Mouse (Mus musculus) liver, embryonic 14.5 days (tissue): ENCODE measurements at regions not wholly inside any gene's neighbourhood (a gene's known extent, or its start where the extent isn't known, plus 50 kb on each side); places are given as distances from the start of the nearest gene placed in this dataset.

Source experiments
- CTCF ChIP-seq: IDR thresholded peaks from 2 replicates; pipeline ENCODE4 v1.5.1; 2016; ENCODE audit warnings: antibody characterized with exemption, low read depth, control low read depth
- EP300 ChIP-seq: IDR thresholded peaks from 2 replicates; pipeline ENCODE4 v1.6.1; 2016; ENCODE audit warnings: antibody characterized with exemption, low read depth

DNA sequence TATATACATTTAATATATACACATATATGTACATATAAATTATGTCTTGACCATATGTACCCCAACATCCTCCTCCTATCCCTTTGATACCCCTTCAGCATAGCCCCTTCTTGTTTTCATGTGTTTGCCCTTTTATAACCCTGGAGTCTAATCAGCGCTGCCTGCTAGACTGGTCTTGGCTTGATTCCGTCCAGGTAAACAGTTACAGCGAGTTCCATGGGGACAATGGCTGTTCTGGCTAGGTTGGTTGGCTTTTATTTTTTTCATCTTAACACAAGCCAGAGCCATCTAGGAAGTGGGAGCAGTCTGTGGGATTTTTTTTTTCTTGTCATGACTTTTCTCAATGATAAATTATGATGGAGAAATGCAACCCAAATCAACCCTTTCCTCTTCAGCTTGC lies 79.6 kb upstream of the Id2 start:
- no peak for TF ChIP-seq CTCF
- TF ChIP-seq EP300: no peak
